Mouse (Mus musculus) heart, adult 2 months (tissue): ENCODE data around the gene Tle2.

Source experiments
- CTCF ChIP-seq: fragments of 200-600 bp; IDR thresholded peaks from 2 replicates; pipeline ENCODE4 v1.8.1; 2022; ENCODE audit warnings: antibody characterized with exemption, mild to moderate bottlenecking, moderate library complexity
- POLR2A ChIP-seq: fragments of 200-500 bp; IDR thresholded peaks from 2 replicates; pipeline ENCODE4 v1.6.1; 2011; ENCODE audit warnings: mild to moderate bottlenecking, low read depth, low read length, control low read depth; ENCODE audit not compliant: insufficient read depth

DNA sequence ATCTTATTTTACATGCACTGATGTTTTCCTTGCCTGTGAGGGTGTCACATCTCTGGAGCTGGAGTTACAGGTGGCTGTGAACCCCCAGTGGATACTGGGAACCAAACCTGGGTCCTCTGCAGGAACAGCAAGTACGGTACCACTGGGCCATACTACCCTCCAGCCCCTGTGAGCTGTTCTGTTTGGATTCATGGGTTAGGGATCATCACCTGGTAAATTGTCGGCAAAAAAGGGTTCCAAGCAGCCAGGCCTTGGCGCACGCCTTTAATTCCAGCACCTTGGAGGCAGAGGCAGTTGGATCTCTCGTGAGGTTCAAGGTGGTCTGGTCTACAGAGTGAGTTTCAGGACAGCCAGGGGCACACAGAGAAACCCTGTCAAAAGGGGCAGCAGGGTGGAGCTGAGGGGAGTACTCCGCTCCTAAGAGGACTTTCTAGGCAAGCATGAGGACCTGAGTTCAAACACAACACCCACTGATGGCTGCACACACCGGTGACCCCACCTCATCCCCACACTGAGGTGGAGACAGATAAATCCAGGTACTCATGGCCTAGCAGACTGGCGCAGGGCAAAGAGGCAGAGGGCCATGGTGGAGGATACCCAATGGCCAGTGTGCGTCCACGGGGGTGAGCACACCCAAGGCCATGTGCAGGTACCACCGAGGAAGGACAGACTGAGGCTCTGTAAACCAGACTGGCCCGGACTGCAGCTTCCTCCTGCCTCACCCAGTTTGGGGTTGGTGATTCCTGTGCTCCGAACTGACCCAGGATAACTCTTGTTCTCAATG is 27.4 kb upstream of the Tle2 start:
- no peak for TF ChIP-seq CTCF
- no peak for TF ChIP-seq POLR2A
